Mouse (Mus musculus): ENCODE measurements around the gene Dcbld1.
"Not testable (repeated sequence)": the region's sequence is repeated elsewhere in the genome, so short reads cannot be mapped to it uniquely, and the experiment has no call there.

Gene Dcbld1

DNA sequence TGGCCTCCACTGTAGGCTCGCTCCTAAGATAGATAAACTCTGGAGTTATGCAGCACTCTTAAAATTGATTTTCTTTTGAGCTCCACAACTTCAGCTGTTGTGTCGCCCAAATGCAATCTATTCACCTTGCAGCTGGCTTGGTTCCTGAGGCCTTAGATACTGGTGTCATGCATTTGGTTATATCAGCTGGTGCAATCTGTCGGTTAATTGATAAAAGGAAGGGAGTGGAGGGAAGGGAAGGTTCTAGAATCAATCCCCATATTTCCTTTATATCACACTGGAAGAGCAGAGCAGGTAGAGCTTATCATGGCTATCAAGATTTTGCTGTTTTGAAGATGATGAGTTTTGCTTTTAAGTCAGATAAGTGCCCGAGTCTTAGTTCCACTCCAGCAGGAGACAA is 26.8 kb downstream of the Dcbld1 start:
- no peak for DNase-seq (ENCODE audit: extremely low spot score, low spot score)

DNA sequence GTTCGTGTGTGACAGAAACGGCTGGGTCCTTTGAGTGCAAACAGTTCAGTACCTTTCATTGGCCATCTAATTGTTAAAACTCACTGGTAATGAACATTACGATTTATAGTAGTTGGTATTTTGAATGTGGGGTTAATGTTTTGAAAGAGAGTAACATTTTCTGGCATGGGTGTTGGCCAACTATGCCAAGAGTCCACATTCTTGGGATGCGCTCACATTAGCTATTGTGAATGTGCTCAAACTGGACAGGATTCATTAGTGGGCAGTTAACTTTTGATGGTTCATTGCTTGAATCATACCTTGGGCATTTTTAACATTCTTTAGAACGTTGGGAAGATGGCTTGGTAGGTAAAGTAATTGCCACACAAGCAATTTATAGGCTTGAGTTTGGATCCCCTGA is 30.7 kb downstream of the Dcbld1 start:
- DNase-seq (ENCODE audit: extremely low spot score, low spot score): no peak

DNA sequence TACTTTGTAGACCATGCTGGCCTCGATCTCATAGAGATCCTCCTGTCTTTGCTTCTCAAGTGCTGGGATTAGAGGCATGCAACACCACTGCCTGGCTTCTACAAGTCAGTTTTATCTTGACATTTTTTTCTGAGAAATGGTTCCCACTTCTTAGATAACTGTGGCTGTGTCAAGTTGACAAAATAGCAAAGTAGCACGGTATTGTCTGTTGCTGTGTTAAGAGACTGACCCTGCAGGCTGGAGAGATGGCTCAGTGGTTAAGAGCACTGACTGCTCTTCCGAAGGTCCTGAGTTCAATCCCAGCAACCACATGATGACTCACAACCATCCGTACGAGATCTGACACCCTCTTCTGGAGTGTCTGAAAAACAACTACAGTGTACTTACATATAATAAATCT is 35.5 kb downstream of the Dcbld1 start:
- no peak for DNase-seq (ENCODE audit: extremely low spot score, low spot score)

DNA sequence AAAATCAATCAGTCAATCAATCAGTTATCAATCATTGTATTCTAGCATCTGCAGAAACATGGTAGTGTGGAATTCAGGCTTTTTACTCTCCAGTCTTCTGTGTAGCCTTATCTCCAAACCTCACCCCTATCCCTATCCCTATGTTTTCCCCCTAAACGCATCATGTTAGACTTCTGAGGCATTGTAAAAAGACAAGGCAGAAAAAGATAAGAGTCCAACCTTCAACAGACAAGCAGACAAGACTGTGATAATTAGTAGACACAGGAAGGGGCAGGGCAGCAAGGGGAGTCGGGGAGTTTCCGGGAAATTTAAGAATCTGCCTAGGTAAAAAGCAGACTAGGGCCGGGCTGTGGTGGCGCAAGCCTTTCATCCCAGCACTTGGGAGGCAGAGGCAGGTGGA is 38.0 kb downstream of the Dcbld1 start:
- no peak for DNase-seq (ENCODE audit: extremely low spot score, low spot score)

DNA sequence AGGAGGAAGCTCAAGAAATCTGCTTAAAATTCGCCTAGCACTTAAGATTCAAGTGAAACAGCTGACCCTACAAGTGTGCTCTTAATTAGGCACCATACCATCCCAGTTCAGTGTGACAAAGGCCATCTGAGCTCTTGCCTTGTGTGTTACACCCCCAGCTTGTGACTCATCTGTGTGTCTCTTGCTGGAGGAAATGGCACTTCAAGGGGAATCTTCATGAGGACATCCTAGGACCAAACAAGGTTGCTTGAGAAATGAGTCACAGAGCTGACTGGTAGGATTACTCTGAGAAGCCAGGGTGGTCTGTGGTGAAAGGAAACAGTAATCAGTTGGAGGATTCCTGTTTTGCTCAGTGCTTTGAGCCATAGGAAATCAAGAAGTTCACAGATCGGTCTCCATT is 39.6 kb downstream of the Dcbld1 start:
- no peak for DNase-seq (ENCODE audit: extremely low spot score, low spot score)

DNA sequence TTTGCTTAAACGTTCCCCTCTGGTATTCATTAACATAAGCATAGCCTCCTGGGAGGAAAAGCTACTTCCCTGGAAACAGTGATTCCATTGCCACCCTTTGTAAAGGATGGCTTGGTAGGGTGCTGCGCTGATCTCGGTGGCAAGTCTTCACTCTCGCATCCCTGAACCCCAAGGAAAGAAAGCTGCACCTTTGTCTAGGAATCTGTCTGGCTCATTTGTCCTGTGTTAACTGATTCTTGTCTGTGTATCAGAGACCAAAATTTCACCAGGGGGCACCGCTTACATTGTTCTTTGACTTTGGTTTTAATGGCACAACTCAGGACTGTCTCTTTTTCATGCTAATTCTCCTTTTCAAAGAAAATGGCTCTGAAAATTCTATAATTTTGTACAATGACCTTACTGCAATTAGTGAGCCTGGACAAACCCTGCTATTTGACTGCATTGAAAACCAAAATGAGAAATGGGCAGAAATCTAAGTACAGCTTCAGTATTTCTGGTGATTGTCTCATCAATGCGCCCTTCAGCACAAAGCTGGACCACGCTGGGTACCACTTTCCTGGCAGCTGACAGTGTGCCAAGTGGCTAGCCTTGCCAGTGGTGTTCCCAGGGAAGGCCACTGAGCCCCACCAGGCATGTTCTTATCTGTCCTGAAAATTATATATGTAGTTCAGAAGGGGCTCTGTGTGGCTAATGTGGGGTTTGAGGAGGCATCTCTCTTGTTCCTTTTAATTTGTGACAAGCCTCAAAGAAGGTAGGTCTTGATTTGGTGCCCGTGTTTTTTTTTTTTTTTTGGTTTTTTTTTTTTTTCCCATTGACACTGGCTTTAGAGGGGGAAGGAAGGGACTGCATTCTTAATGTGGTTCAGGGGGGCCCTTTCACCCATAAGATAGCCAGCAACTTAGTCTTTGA is 40.8 kb downstream of the Dcbld1 start:
- no peak for DNase-seq (ENCODE audit: extremely low spot score, low spot score)

DNA sequence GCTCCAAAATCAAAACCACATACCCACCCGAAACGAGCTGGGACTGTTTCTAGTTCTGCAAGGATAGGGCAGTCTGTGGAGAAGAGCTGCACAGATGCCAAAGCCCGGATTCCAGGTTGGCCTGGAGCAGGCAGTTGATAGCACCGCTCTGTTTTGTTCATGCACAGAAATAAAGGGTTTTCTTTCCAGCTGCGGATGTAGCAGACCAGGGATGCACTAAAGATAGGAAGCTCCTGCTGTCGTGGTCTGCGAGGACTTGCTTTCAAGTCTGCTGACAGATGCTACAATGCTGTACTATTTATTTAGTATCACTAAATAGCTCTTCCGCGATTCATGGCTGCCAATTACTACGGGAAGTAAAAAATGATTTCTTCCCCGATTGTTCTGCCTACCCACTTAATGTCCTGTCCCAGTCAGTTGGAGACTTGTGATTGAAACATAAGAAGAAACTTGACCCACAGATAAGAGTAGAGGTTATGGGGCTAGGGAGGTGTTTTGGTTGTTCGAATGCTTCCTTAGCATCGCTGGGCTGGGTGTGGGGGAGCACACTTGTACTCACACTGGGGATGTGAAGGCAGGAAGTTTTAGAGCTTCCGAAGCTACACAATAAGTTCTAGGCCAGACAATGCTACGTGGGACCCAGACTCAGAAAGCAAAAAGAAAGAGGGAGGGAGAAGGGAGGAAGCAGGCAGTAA is 41.6 kb downstream of the Dcbld1 start:
- DNase-seq (ENCODE audit: extremely low spot score, low spot score): no peak

DNA sequence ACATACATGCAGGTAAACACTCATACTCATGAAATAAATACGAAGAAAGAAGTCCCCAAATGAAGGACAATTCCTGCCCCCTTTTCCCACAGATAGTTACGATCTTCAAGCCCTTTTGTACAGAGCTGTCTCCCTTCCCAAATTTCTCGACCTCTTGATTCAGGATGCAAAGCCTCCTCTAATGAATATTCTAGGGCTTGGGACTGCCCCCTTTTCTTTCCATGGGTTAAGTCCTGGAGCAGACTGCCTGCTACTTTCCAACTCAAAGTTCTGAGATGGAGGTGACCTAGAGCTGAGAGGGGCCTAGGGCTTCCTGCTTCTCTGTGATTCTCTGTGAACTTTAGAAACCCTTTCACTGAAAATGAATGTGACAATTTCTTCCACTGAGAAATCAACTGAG is 43.2 kb downstream of the Dcbld1 start:
- DNase-seq (ENCODE audit: extremely low spot score, low spot score): no peak

DNA sequence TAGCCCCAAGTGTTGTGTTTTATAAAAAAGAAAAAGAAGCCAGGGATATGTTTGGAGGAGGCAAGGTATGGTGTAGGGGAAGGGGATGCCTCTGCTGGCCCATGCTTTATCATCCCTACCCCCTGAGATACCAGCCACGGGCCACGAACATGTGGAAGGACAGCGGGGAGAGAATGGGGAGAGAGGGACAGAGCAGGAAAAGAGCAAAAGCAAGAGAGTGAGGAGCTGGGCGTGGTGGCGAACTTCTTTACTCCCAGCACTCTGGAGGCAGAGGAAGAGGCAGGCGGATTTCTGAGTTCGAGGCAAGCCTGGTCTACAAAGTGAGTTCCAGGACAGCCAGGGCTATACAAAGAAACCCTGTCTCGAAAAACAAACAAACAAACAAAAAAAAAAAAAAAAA is 44.1 kb downstream of the Dcbld1 start:
- not testable (repeated sequence) for DNase-seq (ENCODE audit: extremely low spot score, low spot score)

DNA sequence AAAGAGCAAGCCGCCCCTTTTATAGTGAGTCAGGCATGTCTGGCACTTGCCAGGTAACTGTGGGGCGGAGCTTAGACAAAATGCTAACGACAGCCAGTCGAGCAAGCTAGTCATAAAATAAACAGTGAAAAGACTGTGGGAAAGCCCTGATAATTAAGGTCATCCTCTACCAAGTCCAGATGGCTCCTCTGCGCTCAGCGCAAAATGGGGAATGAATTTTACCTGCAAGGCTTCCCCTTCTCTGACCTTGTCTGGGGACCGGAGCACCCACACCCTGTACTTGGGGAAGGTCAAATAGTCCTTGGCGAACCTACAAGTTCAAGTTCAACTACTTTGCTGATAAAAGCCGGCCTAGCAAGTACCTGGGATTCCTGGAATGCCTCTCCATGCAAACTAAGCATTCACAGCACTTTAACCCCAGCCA is 44.6 kb downstream of the Dcbld1 start:
- DNase-seq (ENCODE audit: extremely low spot score, low spot score): no peak

DNA sequence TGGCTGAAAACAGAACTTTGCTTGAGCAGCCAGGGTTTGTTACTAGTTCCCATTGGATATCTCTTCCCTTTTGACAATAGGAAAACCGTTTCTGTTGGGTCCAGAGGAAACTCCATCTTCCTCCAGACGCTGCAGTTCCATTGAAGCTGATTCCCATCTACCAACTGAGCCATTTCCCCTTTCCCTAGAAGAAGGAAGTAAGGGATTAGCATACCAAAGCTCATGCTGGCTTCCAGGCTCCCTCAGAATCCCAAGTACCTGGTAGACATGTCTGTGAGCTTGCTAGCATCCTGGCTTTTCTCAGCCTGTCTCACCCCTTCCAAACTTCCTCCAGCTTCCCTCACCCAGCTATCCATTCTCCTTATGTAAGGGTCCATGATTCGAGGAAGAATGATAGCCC is 45.4 kb downstream of the Dcbld1 start:
- DNase-seq (ENCODE audit: extremely low spot score, low spot score): no peak

DNA sequence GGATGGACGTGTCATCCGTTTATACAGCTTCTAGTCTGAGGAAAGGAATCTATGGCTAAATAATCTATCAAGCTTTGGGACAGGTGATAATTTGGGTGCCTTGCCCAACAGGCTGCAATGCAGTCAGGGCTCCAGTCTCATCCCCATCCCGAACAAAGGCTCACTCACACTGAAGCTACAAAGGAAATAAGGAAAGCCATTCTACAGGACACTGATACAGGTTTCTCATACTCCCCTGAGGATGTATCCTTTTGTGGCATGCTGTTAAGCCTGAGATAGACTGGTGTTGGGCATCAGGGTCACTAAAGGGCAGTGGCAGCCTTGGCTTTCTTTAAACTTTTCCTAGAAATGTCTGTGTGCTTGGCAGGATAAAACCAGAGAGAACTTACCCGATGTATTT is 46.5 kb downstream of the Dcbld1 start:
- DNase-seq (ENCODE audit: extremely low spot score, low spot score): no peak

DNA sequence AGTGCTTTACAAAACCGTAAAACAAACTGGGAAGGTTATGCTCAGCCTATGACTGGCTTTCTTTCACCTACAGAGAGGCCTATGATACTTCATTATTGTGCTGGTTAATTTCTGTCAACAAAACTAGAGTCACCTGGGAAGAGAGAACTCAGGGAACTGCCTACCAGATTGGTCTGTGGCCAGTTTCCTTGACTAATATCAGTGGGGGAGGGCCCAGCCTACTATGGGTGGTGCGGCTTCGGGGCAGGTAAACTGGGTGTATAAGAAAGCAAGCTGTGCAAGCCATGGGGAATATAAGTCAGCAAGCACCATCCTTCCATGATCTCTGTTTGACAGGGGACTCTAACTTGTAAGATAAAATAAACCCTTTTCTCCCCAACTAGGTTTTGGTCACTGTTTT is 47.2 kb downstream of the Dcbld1 start:
- no peak for DNase-seq (ENCODE audit: extremely low spot score, low spot score)

DNA sequence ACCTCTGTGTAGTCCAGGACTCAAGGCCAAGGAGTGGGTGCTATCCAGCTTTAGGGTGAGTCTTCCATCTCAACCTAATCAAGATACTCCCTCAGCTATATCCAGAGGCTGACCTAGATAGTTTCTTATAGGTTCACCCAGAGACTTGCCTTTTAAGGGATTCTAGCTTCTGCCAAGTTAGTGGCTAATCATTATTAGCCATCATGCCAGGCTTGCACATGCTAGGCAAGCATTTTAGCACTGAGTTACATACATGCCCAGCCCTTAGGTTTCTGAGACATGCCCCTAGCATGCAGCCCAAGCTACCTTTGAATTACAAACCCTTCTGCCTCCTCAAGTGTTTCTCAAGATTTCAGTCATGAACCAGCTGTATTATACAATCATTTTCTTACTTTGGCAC is 47.9 kb downstream of the Dcbld1 start:
- no peak for DNase-seq (ENCODE audit: extremely low spot score, low spot score)

DNA sequence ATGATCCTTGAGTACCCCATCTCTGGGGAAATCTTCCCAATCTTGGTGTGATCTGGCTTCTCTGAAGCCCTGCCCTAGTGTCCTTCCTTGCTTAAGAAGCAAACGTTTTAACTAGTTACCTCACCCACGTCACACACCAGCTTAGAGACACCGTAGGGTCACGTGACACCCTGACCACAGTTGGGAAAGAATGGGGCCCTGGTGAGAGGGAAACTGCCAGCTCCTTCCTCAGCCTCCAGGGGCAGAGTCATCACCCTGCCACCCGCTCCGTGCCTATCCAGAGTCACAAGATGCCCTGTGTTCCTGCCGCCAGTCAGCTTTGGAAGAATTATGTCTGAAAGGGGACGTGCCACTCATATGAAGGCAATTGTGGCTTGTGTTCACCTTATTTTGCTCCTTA is 51.2 kb downstream of the Dcbld1 start:
- no peak for DNase-seq (ENCODE audit: extremely low spot score, low spot score)

DNA sequence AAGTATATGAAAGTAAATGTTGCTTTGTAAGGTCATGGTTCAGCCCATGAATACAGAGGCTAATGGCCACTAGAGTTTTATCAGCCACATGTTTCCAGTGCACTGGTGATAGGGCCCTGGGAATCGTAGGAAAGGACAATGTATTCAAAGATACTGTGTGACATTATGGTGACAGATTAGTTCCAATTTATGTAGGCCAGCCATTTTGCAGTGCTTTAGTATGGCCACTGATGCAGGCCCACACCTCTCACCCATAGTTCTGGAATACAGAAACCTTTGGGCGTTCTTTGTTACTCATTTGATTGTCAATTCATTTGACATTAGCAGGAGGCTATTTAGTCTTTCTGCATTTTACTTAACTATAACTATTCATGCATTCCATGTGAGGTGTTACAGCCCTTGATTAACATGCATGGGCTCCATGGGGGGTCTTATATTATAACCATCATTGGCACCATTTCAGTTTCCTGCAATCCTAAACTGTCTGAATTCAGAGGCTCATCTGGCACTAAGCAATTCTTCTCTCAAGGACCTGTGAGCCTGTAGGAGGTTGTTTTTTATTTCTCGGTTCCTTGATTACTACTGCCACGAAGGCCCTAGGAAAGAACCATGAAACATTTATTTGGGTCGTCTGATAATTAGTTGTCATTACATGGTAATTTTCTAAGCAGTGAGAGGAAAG is 54.6 kb downstream of the Dcbld1 start:
- DNase-seq (ENCODE audit: extremely low spot score, low spot score): no peak

DNA sequence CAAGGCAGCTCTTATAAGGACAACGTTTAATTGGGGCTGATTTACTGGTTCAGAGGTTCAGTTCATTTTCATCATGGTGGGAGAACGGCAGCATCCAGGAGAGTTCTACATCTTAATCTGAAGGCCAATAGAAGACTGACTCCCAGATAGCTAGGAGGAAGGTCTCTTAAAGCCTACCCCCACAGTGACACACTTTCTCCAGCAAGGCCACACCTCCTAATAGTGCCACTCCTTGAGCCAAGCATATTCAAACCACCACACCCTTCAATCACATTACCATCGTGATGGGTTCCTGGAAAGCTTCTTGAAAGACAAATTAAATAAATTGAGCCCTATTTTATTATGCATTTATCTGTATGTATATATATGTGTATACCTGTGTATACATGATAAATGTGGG is 55.8 kb downstream of the Dcbld1 start:
- no peak for DNase-seq (ENCODE audit: extremely low spot score, low spot score)

DNA sequence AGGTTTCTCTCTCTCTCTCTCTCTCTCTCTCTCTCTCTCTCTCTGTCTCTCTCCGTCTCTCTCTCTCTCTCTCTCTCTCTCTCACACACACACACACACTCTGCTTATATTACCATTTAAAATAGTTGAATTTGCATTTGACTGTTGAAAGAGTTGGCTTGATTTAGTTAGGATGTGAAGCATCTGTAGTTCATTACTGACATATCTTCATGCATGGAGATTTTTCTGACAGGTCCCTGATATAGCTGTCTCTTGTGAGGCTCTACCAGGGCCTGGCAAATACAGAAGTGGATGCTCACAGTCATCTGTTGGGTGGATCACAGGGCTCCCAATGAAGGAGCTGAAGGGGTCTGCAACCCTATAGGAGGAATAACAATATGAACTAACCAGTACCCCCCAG is 59.0 kb downstream of the Dcbld1 start:
- not testable (repeated sequence) for DNase-seq (ENCODE audit: extremely low spot score, low spot score)

DNA sequence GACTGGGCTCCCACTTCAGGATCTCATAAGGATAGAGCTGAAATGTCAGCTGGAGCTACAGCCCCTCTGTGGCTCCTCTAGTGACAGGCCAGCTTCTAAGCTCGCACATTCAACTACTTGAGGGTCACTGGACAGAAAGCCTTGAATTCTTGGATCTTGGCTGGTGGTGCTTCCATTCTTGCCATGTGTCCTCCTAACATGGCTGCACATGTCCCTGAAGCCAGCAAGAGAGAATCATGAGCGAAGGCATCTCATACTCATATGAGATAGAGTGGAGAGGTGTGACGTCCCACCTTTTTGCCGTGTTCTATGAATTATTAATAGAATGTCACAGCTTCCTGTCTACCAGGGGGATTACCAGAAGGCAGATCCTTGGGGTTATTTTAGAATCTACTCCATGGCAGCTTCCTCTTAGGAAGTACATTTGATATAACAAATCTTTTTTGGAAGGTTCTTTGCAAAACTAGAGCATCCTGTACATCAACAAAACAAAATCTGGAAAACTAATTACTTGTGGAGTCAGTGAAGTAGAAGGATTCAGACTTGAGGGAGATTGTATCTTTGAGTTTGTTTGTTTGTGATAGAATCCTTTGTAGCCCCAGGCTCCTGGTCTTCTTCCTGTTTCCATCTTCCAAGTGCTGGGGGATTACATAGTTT is 60.6 kb downstream of the Dcbld1 start:
- no peak for DNase-seq (ENCODE audit: extremely low spot score, low spot score)

DNA sequence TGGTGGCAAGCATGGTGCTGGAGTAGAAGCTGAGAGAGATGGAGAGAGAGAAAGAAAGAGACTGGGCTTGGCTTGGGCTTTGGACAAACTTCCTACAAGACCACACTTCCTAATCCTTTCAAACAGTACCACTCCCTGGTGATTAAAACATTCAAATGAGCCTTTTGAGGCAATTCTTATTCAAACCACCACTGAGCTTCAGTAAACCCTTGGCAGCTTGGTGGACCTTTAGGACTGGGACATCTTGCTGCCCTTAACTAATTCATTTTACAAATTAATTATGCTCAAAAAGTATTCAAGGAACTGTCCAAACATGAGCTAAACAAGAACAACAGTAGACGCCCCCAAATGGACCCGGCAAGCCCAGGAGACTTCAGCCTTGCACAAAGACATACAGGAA is 62.5 kb downstream of the Dcbld1 start:
- no peak for DNase-seq (ENCODE audit: extremely low spot score, low spot score)

DNA sequence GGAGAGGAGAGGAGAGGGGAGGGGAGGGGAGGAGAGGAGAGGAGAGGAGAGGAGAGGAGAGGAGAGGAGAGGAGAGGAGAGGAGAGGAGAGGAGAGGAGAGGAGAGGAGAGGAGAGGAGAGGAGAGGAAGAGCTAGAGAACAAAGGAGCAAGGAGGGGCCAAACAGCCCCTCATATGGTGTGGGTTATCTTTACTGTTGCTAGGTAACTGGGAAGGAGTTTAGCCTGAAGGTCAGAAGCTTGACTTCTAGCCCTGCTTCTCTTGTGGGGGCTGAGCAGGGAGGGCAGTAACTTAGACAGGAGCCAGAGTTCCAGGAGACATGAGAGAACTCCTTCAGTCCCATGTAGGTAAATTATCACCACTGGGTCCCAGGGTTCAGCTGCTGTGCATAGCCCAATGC is 65.1 kb downstream of the Dcbld1 start:
- DNase-seq (ENCODE audit: extremely low spot score, low spot score): not testable (repeated sequence)

DNA sequence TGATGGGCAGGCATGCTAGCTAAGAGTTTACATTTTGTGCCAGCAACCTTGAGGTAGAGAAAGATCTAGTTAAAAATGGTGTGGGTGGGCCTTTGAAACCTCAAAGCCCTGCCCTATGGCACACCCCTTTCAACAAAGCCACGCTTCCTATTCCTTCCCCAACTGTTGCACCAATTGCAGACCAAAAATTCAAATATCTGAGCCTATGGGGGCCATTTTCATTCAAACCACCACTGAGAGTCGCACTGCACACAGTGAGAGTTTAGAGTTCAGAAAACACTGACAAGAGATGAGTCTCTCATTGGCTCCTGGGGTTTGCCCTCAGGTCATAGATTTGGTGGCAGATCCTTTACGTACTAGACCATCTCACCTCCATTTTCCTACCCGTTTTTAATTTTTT is 68.3 kb downstream of the Dcbld1 start:
- no peak for DNase-seq (ENCODE audit: extremely low spot score, low spot score)

Data from neural tube, embryonic 10.5 days (tissue).